Mouse (Mus musculus) thymus, postnatal 25 days (tissue): ENCODE results near the gene Gm20828.
"Not testable (repeated sequence)": the region's sequence is repeated elsewhere in the genome, so short reads cannot be mapped to it uniquely, and the experiment has no call there.

Source experiments
- DNase-seq: peaks from one replicate; pipeline ENCODE4 v3.0.0; 2022

Gm20828 gene

GRCm38 (mm10) chrY:11199274-11199673 lies at the start of gene Gm20828:
Gene Gm20828 (minus strand): TSS chrY:11199374.
- DNase-seq, result not testable (repeated sequence)
